Mouse (Mus musculus) ovary, postnatal 10 days (tissue): Measurements from ENCODE around the gene Slc28a2.
"Not testable (repeated sequence)": the region's sequence is repeated elsewhere in the genome, so short reads cannot be mapped to it uniquely, and the experiment has no call there.

Source experiments
- DNase-seq: peaks from one replicate; pipeline ENCODE4 v3.0.0; 2022; ENCODE audit warnings: low spot score

The Slc28a2 gene

DNA sequence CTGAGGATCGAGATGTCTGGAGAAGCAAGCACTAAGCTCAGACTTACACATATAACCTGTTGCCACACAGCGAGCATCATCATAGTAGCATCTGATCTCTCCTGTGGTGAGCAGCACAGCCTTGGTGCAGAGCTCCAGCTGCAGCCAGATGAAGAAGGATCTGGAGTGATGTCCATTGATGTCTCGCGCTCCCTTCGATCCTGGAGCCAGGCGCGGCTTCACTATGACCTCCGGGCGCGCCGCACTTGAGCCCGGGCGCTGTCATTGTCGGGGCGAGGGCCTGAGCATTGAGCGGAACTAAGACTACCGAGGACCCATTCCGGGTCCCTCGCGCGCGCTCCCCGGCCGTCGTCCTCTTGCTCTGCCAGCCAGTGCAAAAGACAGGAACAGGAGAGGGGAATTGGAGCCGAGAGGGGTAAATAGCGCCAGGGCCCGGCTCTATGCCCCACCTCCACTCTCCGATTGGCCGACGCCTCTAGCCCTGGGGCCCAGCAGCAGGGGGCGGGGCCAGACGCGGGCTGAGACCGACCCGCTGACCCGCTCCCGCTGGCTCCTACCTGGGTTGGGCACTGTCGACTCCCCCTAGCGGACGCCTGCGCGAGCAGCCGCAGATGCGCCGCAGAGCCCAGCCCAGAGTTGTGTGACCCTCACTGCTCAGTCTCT is 41.2 kb downstream of the Slc28a2 start:
- DNase-seq, result peak; percentile 71

DNA sequence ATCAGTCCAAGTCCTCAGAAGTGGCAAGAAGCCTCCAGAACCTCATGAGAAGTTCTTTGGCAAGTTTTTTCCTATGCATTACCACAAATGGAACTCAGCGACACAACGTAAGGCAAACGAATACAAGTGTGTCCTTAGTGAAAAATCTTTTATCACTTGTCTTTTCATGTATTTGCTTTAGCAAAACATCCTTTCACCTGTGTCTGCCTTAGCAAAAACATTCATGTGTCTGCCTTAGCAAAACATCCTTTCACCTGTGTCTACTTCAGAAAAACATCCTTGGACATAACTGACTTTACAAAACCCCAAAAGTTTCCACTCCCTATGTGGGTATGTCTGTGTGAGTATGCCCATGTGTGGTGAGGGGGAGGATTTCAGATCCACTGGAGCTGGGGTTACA is 42.9 kb downstream of the Slc28a2 start:
- no peak for DNase-seq

DNA sequence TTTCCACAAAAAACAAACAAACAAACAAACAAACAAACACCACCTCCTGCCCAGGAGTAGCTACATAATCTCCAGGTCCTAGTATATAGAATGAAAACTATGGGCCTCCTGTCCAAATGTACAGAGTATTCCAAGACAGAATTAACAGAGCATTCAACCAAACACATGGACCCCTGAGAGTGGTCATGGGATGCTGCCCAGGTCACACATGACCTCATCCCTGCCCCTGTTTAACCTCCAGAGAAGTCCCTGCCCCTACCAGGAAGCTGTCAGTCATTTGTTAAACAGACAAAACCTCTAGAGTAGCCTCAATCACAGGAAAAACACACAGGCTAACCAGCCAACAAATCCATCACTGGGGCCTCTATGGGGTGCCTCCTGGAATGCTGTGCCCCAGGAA is 50.3 kb downstream of the Slc28a2 start:
- DNase-seq, result no peak

DNA sequence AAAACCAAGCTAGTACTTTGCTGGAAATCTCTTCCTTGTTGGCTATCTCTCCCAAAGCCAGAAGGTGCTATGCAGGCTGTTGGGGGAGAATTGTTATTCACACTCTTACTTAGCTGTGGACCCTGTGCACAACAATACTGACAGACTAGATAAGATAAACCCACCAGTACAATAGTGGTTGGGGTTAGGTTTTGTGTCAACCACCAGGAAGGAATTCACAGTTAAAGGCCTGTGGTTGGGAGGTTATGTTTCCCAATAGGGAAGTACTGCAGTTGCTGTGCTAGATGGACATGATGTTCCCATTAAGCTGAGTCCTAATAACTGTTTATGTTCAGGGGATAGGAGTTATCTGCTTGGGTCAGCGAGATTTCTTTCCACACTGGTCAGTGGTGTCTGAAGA is 57.5 kb downstream of the Slc28a2 start:
- DNase-seq, result not testable (repeated sequence)

DNA sequence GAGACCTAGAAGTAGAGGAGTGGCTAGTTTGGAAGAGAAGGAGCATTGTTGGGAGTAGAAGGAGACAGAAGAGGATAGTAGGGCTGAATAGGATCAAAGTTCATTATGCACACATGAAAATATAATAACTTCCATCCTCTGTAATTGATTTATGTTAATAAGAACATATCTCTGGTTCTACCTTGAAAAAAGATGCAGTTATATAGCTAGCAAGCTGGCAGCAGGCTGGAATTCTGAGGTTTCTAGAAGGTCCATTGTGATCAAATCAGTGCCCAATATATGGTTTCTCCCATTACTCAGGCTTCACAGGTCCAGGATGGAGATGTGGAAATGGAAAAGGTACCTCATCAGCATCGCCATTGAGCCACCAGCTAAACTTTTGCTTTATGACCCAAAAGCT is 58.4 kb downstream of the Slc28a2 start, which contains the start of gene Gm14085:
TSS of gene Gm14085 (plus strand) at position 301 of the 400 bp plus-strand sequence.
- no peak for DNase-seq

DNA sequence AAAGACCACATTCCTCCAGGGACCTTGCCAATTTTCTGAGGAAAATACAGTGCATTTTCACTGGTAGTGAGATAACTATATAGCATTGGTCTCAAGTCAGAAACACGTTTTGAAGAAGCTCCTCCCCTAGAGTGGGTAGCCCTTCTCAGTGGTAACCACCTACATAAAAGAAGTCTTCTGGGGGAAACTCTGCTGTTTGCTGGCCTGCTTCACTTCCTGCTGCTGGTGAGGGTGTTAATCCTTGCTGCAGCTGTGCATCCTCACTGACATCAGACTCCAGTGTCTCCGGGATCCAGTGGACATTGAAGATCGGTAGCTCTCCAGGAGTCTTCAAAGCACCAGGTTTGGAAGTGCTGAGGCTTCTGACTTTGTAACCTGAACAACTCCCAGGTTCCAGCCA is 59.4 kb downstream of the Slc28a2 start:
- not testable (repeated sequence) for DNase-seq

DNA sequence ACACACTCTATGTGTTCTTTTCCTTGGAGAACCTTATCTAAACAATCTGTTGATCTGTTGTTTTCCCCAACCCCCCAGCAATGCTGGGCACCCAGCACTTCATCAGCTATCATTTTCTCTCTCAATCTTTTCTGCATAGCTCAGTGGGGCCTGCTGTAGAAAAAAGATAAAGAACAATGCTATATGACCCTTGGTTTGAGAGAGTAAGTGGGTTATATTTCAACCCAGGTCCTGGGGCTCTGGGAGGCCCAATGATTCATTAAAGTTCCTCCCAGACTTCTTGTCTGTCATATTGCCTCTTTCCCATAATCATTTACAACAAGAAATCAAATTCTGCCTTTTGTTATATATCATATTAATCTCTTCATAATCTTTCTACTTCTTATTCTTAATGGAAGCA is 59.8 kb downstream of the Slc28a2 start:
- DNase-seq, result not testable (repeated sequence)

DNA sequence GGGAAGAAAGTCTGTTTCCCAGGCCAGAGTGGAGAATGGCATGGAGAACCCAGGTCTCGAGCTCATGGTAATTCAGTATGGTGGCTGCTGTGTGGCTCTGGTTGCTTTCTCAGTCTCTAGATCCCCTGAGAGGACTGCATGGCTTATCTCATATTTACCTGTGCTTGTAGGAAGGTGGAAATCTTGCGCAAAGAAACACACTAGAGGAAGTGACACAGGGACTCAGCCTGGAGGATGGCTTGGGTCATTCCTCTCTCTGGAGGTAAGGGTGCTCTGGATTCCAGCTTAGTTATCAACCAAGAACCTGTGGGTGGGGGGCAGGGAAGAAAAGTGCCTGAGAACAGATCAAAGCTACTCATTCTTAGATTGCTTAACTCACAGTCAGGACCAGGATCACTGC is 60.4 kb downstream of the Slc28a2 start:
- DNase-seq, result no peak
